In the genomic region with DNA sequence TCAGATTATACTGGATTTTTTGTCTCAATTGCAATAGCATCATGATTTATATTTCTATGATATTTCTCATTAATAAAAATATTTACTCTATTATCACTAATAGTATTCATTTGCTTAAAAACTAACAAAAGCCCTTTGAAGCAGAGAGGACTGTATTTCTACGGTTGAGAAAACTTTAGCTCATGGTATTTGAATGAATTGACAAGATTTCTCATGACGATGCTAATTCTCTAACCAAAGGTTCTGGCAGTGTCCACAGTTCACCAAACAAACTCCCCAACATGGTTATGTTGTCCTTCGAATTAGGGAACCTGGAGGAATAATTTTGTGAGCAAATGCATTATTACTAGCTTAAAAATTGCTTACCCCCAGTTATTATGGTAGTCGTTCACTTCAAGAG, we compare ENCODE assay signal across 31 mouse cellular contexts.
"Had no signal": no experiment of that assay in that cellular context is flagged by ENCODE, and none has a peak within 500 bp of the region (broad histone marks: within the 10 kb centered on the region; RNA-seq: fewer than 3 reads in every experiment).

No protein-coding gene starts in this region.

- ATAC-seq: liver, embryonic 12.5 days; liver, postnatal 0 days; lung, postnatal 0 days; midbrain, embryonic 13.5 days; midbrain, embryonic 15.5 days; midbrain, embryonic 16.5 days had no signal

- H3K9ac ChIP-seq: limb, embryonic 12.5 days; limb, embryonic 13.5 days; limb, embryonic 15.5 days; liver, embryonic 12.5 days; liver, embryonic 13.5 days; liver, embryonic 14.5 days; liver, embryonic 15.5 days; liver, postnatal 0 days; lung, embryonic 14.5 days; lung, embryonic 15.5 days; midbrain, embryonic 12.5 days; midbrain, embryonic 13.5 days; midbrain, embryonic 15.5 days had no signal

- H3K4me1 ChIP-seq: limb, embryonic 10.5 days; limb, embryonic 12.5 days; limb, embryonic 15.5 days; liver, embryonic 12.5 days; liver, embryonic 13.5 days; liver, embryonic 15.5 days; megakaryocyte, embryonic 14.5 days; midbrain, embryonic 12.5 days; midbrain, embryonic 15.5 days had no signal

- DNase-seq: left cerebral cortex, postnatal 4 days; liver; liver, embryonic 13.5 days; liver, postnatal 0 days; lung, adult 18-20 months; lung, adult 2 months; lung, embryonic 14.5 days; lung, postnatal 10 days; lung, postnatal 14 days; lung, postnatal 36 days; lung, postnatal 4 days; midbrain, embryonic 14.5 days had no signal

- H3K27me3 ChIP-seq: limb, embryonic 12.5 days; limb, embryonic 13.5 days; limb, embryonic 15.5 days; liver, embryonic 12.5 days; liver, embryonic 13.5 days; liver, embryonic 15.5 days; lung, embryonic 15.5 days; megakaryocyte, embryonic 14.5 days; midbrain, embryonic 12.5 days; midbrain, embryonic 13.5 days; midbrain, embryonic 15.5 days had no signal

- H3K4me2 ChIP-seq: limb, embryonic 12.5 days; limb, embryonic 13.5 days; limb, embryonic 15.5 days; liver, embryonic 11.5 days; liver, embryonic 12.5 days; liver, embryonic 13.5 days; liver, embryonic 15.5 days; lung, embryonic 14.5 days; lung, embryonic 15.5 days; midbrain, embryonic 11.5 days; midbrain, embryonic 12.5 days; midbrain, embryonic 13.5 days; midbrain, embryonic 15.5 days had no signal

- H3K36me3 ChIP-seq: limb, embryonic 10.5 days; limb, embryonic 12.5 days; limb, embryonic 13.5 days; limb, embryonic 15.5 days; liver, embryonic 12.5 days; liver, embryonic 13.5 days; liver, embryonic 15.5 days; lung, embryonic 15.5 days; midbrain, embryonic 10.5 days; midbrain, embryonic 12.5 days; midbrain, embryonic 13.5 days; midbrain, embryonic 15.5 days had no signal

- H3K27ac ChIP-seq: limb, embryonic 10.5 days; limb, embryonic 12.5 days; limb, embryonic 13.5 days; limb, embryonic 15.5 days; liver, embryonic 12.5 days; liver, embryonic 13.5 days; liver, embryonic 14.5 days; liver, embryonic 15.5 days; lung, embryonic 15.5 days; macrophage; midbrain, embryonic 10.5 days; midbrain, embryonic 12.5 days; midbrain, embryonic 13.5 days had no signal

- H3K9me3 ChIP-seq: limb, embryonic 12.5 days; limb, embryonic 13.5 days; limb, embryonic 15.5 days; liver, embryonic 12.5 days; liver, embryonic 13.5 days; liver, embryonic 15.5 days; lung, embryonic 15.5 days; megakaryocyte, embryonic 14.5 days; midbrain, embryonic 10.5 days; midbrain, embryonic 12.5 days; midbrain, embryonic 13.5 days; midbrain, embryonic 15.5 days had no signal

- H3K4me3 ChIP-seq: limb, embryonic 10.5 days; limb, embryonic 12.5 days; limb, embryonic 13.5 days; limb, embryonic 15.5 days; liver, embryonic 12.5 days; liver, embryonic 13.5 days; liver, embryonic 15.5 days; lung, embryonic 15.5 days; megakaryocyte, embryonic 14.5 days; midbrain, embryonic 10.5 days; midbrain, embryonic 12.5 days; midbrain, embryonic 13.5 days; midbrain, embryonic 15.5 days; myocyte had no signal
